Mouse (Mus musculus) ovary, postnatal 10 days (tissue): ENCODE data around the gene Olfr700.
"Not testable (repeated sequence)": the region's sequence is repeated elsewhere in the genome, so short reads cannot be mapped to it uniquely, and the experiment has no call there.

Experiments used
- DNase-seq: peaks from one replicate; pipeline ENCODE4 v3.0.0; 2022; ENCODE audit warnings: low spot score

Gene Olfr700

DNA sequence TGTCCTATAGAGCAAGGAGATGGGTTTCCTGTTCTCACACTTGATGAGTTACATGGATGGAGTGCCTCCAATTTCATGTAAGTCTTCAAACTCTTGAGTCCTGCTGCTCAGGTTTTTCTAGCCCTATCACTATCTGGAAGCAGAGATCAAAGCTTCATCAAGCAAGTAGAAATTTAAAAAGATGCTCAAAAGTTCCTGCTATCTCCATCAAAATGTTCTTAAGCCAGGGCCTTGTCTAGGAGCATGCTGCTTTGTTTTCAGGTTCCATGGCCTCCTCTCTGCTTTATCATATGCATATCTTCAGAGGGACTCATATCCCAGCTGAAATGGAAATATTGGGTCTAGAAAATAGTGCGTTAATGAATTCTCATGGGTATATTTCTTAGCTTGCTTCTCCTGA lies at the start of gene Olfr700:
Olfr700 (minus strand) TSS at position 101 of the 400 bp plus-strand sequence.
- no peak for DNase-seq

- DNase-seq = no peak
Measured at GRCm38 (mm10) chr7:106843060-106843459, 34.4 kb upstream of the Olfr700 start, which contains the start of gene Olfr703. Gene Olfr703, plus strand, starts transcription at chr7:106843360.

DNA sequence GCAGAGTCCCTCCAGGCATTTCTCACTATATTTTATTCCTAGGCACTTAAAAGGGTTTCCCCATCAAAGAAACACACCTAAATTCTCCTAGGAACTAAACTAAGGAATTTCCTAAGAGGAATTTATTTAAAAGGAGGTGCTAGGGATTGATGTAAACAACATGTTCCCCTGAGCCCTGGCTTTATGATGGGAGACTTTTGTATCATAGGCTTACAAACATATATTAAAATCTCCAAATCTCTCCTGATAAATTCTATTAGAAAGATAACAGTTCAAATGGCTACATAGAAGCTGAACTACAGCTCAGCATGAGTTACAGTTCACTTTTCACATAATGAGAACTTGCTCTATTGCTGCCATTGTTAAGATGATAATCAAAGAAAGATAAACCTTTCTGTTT lies 25.2 kb upstream of the Olfr700 start, which contains the start of gene Olfr702:
Olfr702 (minus strand) TSS at position 101 of the 400 bp plus-strand sequence.
- no peak for DNase-seq

GRCm38 (mm10) chr7:106818414-106818813 lies 9.8 kb upstream of the Olfr700 start:
- DNase-seq = no peak

DNA sequence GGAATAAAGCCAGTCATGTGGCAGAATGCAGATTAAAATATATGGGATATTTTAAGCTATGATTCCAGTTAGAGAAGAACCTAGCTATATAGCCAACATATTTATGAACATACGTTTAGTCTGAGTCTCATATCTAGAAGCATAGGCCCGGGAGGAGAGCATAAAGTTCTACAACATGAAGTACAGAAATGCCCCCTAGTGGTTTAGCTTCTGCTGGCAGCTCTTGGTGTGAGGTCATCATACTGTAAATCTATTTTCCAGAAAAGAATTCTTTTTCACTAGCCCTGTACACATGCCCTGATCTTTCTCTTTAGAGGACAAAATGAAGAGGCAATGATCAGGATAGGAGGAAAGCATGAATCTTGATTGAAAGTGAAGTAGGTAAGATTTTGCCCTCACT lies 7.1 kb upstream of the Olfr700 start:
- no peak for DNase-seq

- DNase-seq = no peak
Measured at GRCm38 (mm10) chr7:106813829-106814228, 5.2 kb upstream of the Olfr700 start, which contains the start of gene Olfr701. Gene Olfr701, plus strand, starts transcription at chr7:106814129.

DNA sequence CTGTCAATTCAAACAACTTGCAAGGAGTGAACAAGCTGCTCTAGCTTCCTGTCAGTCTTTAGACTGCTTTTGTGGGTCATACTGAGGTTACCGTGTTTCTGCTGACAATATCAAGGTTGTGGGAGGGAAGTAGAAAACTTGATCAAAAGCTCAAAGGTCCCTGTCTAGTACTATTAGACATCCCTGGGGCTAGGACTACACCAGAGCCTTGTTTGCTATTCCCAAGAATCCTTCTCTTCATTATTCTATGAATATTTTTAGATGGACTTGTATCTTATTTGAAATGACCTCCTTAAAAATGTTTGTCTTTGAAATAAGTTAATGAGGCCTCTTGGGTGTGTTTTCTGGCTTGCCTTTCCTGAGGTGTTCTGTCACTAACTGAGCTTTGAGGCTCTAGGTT lies 15.5 kb downstream of the Olfr700 start, which contains the start of gene Olfr699:
Olfr699 (minus strand) TSS at position 101 of the 400 bp plus-strand sequence.
- no peak for DNase-seq

- no peak for DNase-seq
Measured at GRCm38 (mm10) chr7:106788330-106788729, 20.3 kb downstream of the Olfr700 start.

DNA sequence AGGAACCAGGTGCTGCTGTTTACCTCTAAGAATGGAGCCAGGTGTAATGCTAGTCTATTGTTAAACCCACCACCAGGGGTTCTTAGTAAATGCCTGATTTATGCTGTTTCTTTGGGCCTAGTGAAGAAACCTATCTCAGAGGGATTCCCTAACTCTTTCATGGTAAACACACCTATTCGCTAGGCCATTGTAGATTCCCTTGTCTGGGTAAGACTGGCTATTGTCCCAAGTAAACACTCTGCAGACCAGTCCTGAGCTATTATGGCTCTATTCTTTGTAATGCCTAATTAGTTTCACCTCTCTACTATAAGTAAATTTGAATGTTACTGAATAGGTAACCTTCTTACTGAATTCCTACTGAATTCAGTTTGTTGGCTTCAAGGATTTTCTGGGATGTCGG lies 47.6 kb downstream of the Olfr700 start:
- not testable (repeated sequence) for DNase-seq

DNA sequence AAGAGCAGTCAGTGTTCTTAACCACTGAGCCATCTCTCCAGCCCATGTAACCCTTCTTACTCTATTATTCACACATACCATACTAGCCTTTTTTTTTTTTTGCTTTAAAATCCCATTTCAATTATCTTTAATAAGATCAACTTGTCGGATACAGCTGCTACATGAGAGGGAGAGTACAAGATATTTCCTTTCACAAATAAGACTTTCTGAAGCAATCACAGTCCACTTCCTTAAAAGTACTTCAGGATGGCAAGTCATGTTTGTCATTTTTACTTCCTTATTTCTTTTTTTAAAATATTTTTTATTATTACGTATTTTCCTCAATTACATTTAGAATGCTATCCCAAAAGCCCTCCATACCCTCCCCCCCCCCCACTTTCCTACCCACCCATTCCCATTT lies 49.8 kb downstream of the Olfr700 start:
- no peak for DNase-seq
